Mouse (Mus musculus): ENCODE data around the gene Faf1.

Faf1 gene

GRCm38 (mm10) chr4:109769071-109769470, 92.7 kb downstream of the Faf1 start:
- in situ Hi-C loops (cut with MboI; ENCODE audit: low sequenced_read_pairs) = no loop called here

DNA sequence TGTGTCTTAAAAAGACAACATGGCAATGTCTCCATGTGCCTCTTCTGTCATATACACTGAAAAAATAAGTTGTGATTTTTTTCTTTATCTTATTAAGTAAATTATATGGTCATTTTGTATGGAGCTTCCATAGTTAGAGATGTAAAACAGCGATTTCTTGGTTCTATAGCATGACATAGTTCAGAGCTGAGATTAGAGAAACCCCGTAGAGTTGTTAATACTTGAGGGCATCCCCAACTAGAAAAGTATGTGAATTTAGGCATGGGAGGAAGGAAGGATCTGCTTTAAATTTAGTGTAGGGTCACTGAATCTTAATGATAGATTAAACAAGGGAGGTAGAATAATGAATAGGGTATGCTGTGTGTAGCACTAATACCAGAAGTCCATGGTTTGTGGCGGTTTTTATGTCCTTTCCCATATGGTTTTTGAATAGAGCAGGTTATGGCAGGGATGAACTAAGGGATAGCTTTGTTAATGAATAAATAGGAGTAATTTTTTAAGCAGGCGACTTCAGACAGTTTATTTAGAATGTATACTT, 106.3 kb downstream of the Faf1 start:
- in situ Hi-C loops (cut with MboI; ENCODE audit: low sequenced_read_pairs) = no loop called here

- in situ Hi-C loops (cut with MboI; ENCODE audit: low sequenced_read_pairs) = no loop called here
Observed at GRCm38 (mm10) chr4:109789347-109790001, 113.1 kb downstream of the Faf1 start.

DNA sequence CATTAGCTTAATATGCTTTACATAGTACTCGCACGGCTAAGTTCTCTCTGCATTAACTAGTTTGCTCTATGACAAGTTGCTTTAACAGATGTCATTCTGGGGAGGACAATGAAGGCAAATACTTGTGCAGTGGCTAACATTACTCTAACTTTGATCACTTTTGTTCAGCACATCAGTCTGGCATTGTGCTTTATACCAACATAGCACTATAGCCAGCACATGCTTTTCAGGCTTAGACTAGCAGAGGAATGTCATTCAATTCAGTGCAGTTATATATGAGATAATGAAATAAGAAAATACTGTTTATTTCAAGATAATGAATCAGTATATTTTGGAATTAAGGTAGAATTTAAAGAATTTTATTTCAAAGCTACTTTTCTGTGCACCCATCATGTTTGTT, 115.9 kb downstream of the Faf1 start:
- in situ Hi-C loops (cut with MboI; ENCODE audit: low sequenced_read_pairs) = no loop called here

DNA sequence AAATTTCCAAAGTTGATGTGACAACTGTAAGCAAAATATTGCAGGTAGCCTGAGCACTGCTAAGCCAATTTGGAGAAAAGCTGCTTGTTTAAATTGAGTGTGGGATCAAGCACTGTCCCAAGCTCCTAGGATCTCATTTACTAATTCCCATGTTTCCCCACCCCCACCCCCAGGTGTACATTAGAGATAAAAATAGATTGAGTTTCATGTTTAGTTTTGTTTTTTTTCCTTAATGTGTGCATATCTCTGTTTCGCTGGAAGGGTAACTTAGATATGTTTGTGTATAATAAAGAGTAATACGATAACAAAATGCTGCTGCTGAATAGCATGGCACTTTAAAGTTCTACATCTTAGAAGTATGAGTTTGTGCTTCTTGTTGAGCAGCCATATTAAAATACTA, 116.7 kb downstream of the Faf1 start:
- in situ Hi-C loops (cut with MboI; ENCODE audit: low sequenced_read_pairs) = no loop called here

GRCm38 (mm10) chr4:109797511-109798182, 121.3 kb downstream of the Faf1 start:
- in situ Hi-C loops (cut with MboI; ENCODE audit: low sequenced_read_pairs) = no loop called here

GRCm38 (mm10) chr4:109806408-109806807, 130.0 kb downstream of the Faf1 start:
- in situ Hi-C loops (cut with MboI; ENCODE audit: low sequenced_read_pairs) = no loop called here

DNA sequence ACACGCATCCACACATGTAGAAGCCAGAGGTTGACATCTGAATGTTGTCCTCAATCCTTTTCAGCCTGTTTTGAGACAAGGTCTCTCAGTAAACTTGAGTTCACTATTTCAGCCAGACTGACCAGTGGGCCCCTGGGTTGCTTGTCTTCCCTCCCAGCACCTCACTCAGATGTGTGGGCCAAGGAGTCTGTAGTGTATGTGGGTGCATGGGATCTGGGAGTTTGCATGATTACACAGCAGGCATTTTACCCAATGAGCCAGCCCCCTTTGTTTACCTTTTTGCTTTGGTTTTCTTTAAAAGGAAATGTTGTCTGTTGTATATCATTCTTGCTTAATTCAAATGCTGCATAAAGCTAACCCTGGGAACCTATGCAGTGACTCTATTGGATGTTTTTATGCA, 138.8 kb downstream of the Faf1 start:
- in situ Hi-C loops (cut with MboI; ENCODE audit: low sequenced_read_pairs) = no loop called here

- in situ Hi-C loops (cut with MboI; ENCODE audit: low sequenced_read_pairs) = no loop called here
Observed at GRCm38 (mm10) chr4:109815592-109815991, 139.2 kb downstream of the Faf1 start.

GRCm38 (mm10) chr4:109819455-109819854, 143.1 kb downstream of the Faf1 start:
- in situ Hi-C loops (cut with MboI; ENCODE audit: low sequenced_read_pairs) = no loop called here

- in situ Hi-C loops (cut with MboI; ENCODE audit: low sequenced_read_pairs) = no loop called here
Observed at GRCm38 (mm10) chr4:109829800-109830199, 153.4 kb downstream of the Faf1 start.

- in situ Hi-C loops (cut with MboI; ENCODE audit: low sequenced_read_pairs) = no loop called here
Observed at GRCm38 (mm10) chr4:109857851-109858250, 181.5 kb downstream of the Faf1 start.

GRCm38 (mm10) chr4:109858571-109859392, 182.4 kb downstream of the Faf1 start:
- in situ Hi-C loops (cut with MboI; ENCODE audit: low sequenced_read_pairs) = no loop called here

- in situ Hi-C loops (cut with MboI; ENCODE audit: low sequenced_read_pairs) = no loop called here
Observed at GRCm38 (mm10) chr4:109859401-109859800, 183.0 kb downstream of the Faf1 start.

DNA sequence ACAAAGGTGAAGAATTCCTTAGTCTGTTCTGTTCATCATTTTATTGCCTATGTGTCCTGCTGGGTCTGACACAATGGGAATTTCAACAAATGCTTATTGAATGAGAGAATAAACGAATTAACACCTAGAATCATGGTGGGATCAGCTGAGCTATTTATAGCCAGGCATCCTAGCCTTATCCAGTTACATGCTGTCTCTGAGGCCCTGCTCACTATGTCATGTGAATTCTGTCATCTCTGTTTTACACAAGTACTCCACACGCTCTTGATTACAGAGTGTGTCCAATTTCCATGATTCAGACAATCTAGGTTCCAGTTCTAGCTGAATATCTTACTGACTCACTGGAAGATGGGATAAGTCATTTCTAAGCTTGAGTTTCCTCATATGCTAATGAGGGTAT, 183.9 kb downstream of the Faf1 start:
- in situ Hi-C loops (cut with MboI; ENCODE audit: low sequenced_read_pairs) = no loop called here

- in situ Hi-C loops (cut with MboI; ENCODE audit: low sequenced_read_pairs) = no loop called here
Observed at GRCm38 (mm10) chr4:109862271-109862670, 185.9 kb downstream of the Faf1 start.

GRCm38 (mm10) chr4:109863021-109863420, 186.6 kb downstream of the Faf1 start:
- in situ Hi-C loops (cut with MboI; ENCODE audit: low sequenced_read_pairs) = no loop called here

DNA sequence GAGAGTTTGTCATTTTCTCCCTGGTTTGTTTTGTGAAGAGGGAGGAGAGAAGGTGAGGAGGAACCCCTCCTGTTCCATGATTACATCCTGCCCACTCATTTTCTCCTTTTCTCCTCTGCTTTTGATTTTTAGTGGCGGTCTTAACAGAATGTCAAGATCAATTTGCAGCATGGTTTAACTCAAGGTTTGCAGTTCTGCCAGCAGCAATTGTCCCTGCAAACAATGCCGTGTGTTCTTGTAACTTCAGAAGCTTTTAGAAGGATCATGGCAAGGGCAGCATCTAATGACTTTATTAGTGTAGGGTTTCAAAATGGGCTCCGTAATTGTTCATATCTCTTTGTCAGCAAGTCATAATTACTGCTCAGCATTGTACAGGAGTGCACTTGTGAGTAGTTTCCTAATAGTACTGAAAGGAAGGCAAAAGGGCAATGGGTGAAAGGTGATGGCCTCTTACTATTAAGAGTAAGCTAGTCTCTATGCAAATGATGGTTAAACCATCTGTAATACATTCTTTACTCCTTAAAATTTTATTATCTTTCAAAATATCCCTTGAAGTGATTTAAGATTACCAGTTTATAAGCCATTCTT, 192.6 kb downstream of the Faf1 start:
- in situ Hi-C loops (cut with MboI; ENCODE audit: low sequenced_read_pairs) = no loop called here

DNA sequence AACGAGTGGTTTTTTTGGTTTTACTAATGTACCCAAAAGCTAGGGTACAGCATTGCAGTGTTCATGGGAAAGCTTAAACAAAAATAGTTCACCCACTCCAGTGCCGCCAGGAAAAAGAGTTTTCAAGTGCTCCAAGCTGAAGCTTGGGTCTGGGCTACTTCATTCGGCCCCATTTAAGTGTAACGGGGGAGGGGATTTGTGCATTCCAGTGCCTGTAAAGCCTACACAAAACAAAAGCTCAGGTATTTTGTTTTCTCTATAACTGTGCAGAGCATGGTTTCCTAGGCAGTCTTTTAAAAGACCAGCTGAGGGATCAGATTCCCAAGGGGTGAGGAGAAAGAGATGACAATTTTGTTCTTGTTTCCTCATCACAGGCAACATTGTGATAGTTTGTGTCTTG, 207.9 kb downstream of the Faf1 start:
- in situ Hi-C loops (cut with MboI; ENCODE audit: low sequenced_read_pairs) = no loop called here

- in situ Hi-C loops (cut with MboI; ENCODE audit: low sequenced_read_pairs) = no loop called here
Observed at GRCm38 (mm10) chr4:109887856-109888357, 211.5 kb downstream of the Faf1 start.
